Mouse (Mus musculus): ENCODE data around the gene Serpinf2. TPM values are rescaled to one million over a fixed set of nuclear protein-coding genes. Genes with fewer than 3 reads are reported as not detected.
"Not testable (repeated sequence)": the region's sequence is repeated elsewhere in the genome, so short reads cannot be mapped to it uniquely, and the experiment has no call there.

Serpinf2 gene
- total RNA-seq, 2 experiments from 2014 or later, result 0.62 to 0.71 TPM

DNA sequence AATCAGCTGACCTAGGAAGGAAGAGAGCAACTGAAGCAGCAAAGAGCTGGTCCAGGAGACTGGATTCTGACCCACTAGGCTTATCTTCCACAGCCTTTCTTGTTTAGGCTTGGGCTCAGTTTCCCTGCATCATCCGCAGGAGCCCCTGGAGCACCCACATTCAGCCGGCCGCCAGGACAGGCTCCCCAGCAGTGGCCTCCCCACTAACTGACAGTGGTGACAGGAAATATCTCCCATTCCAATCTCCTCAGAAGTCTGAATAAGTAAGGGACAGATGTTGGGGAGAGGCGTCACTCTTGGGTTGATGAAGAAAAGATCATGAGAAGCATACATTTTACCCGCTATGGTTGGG lies 20.3 kb upstream of the Serpinf2 start:
- no peak for DNase-seq (ENCODE audit: low spot score in 2 of 2)

GRCm38 (mm10) chr11:75459141-75459711 lies 19.8 kb upstream of the Serpinf2 start:
- DNase-seq (ENCODE audit: low spot score in 2 of 2), result peak in 1 of 2 experiments; percentile 44

DNA sequence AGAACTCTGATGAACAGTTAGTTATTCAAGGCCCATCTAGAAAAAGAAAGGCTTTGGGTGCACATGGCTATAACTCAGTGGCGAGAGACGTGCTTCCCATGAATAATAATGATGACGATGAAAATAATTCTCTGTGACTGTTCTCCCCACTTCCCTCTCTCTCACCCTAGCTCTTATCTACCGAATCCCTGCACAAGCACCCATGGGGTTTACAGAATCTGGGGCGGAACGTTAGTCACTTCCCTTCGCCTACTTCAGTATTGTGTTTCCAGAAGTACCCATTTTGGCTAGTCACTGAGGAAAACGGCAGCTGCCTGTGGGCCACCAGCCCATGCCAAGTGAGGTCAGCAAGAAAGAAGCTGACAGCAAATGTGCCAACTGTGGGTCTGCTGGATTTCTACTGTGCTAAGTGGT lies 19.2 kb upstream of the Serpinf2 start:
- DNase-seq (ENCODE audit: low spot score in 2 of 2), result peak in 1 of 2 experiments; percentile 65

DNA sequence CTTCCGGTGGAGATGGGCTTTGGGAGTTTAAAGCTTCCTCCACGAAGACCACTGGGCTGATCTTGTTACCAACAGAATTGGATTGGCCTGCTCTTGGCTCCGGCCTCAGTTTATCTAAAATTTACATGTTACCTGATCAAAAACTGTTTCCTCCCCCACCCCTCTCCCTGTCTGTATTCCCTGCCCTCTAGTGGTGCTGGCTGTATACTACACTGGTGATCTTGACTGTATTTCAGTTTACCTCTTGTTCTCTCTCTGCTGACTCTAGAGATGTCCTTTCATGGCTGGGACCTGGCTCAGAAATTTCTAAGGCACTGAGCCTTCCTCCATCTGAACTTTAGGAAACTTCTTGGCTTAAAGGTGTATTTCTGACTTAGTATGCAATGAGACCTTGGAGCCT lies 18.8 kb upstream of the Serpinf2 start:
- peak in 1 of 2 experiments; percentile 38 for DNase-seq (ENCODE audit: low spot score in 2 of 2)

GRCm38 (mm10) chr11:75456440-75456871 lies 17.1 kb upstream of the Serpinf2 start:
- no peak for DNase-seq (ENCODE audit: low spot score in 2 of 2)

- not testable (repeated sequence) for DNase-seq (ENCODE audit: low spot score in 2 of 2)
These were observed 16.6 kb upstream of the Serpinf2 start for GRCm38 (mm10) chr11:75455971-75456370.

DNA sequence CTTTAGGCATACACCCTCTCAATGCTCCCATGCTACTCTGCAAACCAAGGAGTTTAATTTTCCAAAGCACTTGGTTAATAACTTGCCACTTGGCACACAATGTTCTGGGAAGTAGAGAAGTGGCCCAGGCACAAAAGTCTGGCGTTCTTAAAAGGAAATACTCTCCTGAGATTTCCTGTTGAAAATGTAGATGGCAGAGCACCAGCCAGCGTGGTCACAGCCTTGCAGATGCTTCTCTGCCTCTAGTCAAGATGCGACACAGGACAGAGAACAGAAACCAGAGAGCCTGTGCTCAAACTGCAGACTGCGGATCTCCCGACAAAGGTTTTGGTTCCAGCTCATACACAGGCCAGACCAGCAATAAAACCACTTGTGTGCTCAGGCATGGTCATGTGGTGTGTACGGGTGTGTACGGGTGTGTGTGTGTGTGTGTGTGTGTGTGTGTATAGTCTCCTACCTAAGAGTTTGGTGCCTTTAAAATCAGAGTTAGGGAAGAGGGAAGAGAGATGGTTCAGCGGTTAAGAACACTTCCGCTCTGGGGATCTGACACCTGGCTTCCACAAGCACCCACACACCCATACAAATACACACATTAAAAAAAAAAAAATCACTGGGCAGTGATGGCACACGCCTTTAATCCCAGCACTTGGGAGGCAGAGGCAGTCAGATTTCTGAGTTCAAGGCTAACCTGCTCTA lies 15.8 kb upstream of the Serpinf2 start:
- peak in 1 of 2 experiments; percentile 49 for DNase-seq (ENCODE audit: low spot score in 2 of 2)

DNA sequence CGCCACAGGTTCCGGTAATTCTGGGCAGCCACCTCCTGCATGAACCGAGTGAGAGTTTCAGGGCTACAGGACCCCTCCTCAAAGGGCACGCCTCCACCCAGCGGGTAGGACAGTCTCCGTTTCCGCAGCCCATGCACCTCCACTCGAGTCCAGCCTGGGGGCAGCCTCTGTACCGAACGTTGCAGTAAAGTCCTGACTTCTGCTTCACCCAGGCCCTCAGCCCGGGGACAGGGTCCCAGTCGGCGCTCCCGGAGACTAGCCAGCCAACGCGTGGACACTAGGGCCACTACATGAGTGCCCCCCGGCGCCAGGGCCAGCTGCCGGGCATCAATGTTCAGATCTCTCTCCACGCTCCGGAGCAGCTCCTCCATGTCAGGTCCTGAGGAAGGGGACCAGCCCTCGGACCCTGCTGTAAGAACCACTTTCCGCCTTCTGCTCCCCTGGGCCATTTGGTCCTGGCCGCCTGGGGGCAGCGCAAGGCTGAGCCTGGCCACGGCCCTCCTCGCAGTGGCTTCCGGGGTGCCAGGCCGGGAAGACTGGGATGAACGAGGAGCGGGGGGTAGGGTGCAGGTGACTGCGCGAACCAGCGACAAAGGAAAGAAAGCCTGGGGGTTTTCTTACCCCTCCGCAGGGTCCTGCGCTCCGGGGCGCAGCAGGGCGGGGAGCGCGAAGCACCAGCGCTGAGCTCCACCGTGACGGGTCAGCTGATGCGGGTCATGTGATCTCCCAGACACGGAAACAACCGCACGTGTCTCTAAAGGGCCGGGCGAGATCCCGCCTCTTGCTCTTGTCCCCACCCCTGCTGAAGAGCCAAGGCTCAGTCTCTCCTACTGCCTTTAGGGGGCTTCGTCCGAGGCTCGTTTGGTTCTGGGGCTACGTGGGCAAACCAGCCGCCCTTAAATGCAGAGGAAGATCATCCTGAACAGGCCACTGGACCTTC lies 14.9 kb upstream of the Serpinf2 start, which contains the start of gene Wdr81:
Gene Wdr81 (minus strand): TSS at position 727 of the 940 bp plus-strand sequence.
- DNase-seq (ENCODE audit: low spot score in 2 of 2), result peak; percentile 82 to 85

DNA sequence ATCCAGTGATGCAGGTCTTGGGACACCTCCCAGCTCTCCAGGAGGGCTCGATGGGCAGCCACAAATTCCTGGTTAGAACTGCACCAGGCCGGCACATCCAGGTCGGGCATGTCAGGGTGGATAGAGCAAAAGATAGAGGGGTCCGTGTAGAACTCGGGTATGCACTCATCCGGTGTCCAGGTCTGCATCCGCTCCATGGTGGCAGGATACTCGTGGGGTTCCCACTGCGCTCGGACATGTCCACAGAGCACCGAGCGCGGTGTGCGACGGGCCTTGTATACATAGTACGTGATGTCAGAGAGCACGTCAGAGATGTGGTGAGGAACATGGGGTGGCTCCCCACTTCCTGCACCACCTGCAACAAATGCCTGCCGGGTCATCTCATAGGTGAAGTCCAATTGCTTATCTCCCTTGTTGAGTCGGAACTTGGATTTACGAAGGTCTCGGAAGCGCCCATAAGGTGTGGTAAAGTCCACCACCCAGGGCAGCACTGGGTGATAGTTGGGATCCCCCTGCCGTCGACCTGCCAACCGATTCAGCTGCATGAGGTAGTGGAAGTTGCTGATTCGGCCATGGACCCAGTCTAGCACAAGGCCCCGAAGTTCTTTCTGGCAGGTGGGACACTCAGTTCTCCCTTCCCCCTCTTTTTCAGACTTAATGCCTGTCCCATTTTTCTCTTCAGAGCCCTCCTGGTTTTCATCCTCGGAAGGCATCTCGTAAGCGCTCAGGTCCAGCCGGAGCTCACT lies 13.6 kb upstream of the Serpinf2 start:
- DNase-seq (ENCODE audit: low spot score in 2 of 2), result no peak

DNA sequence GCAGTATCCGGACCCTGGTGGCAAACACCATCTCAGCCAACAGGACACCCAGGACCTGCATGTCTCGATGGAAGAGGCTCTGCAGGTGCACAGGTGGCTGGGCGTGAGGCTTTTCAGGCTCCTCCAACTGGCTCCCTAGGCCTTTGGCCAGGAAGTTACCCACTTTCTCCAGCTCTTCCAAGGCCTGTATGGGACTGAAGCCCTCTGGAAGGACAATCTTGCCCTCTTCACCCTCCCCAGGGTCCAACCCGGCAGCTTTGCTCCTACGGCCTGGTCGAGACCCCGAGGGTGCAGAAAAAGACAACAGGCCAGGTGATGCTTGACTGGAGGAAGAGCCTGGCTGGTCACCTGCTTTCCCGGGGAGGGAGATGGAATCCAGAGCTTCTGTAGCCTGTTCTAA lies 12.7 kb upstream of the Serpinf2 start:
- no peak for DNase-seq (ENCODE audit: low spot score in 2 of 2)

DNA sequence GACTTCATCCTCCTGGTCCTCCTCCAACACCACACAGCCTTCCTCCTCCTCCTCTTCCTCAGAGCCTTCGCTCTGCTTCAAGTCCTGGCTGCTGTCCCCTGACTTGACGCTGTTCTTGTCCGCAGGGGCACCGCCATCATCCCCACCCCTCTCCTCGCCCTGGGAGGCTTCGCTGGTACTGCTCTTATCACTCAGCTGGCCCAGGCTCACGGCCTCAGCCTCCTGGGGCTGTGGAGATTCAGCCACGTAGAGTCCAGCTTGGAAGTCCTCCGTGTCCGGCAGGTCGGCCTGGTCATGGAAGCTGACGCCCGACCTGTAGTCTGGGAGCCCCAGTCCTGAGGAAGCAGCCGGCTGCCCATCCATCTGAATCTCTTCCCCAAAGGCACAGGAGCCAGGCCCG lies 11.5 kb upstream of the Serpinf2 start:
- no peak for DNase-seq (ENCODE audit: low spot score in 2 of 2)

DNA sequence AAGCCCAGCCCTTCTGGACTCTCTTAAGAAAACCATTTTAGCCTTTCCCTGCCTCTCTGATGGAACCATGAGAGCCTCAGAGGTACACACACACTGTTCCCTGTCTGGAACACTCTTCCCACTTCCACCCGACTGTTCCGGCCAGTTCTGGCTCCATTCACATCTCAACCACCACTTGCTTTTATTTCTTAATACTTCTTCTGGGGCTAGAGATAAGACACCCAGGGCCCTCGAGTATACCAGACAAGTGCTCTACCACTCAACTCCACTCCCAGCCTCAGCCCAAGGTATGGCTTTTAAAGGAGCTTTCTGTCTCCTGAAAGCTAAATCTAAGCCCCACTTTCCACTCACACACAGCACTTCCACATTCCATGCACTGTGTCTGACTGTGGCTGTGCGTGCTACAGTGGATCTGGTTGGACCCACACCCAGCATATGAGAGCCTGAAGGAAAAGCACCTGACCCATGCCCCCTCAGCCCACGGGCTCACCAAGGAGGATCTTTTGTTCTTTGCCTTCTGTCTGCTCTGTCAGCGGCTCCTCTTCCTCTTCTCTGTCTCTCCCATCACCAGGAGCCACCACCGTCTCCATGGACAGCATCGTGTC lies 11.0 kb upstream of the Serpinf2 start:
- no peak for DNase-seq (ENCODE audit: low spot score in 2 of 2)

GRCm38 (mm10) chr11:75449695-75450094 lies 10.3 kb upstream of the Serpinf2 start:
- DNase-seq (ENCODE audit: low spot score in 2 of 2), result no peak

GRCm38 (mm10) chr11:75448575-75448974 lies 9.2 kb upstream of the Serpinf2 start:
- no peak for DNase-seq (ENCODE audit: low spot score in 2 of 2)

DNA sequence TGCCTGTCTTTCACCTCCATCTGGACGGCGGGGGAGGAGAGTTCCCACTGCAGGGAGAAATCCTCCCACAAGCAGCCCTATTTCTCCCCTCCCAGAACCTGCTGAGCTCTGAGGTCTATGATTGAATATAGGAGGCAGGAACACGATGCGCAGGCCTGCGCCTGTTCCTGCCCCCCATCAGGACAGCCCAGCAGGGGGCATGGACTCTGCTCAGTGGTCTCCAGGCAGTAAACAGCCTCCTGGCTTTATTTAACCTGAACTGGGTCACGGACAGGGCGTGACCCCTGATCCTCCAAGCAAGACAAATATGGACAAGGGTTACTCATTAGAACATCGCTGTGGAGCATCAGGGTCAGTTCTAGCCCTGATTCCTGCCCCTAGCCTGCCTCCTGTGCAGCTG lies 4.3 kb upstream of the Serpinf2 start:
- no peak for DNase-seq (ENCODE audit: low spot score in 2 of 2)

- no peak for DNase-seq (ENCODE audit: low spot score in 2 of 2)
These were observed 2.2 kb upstream of the Serpinf2 start for GRCm38 (mm10) chr11:75441601-75442000.

DNA sequence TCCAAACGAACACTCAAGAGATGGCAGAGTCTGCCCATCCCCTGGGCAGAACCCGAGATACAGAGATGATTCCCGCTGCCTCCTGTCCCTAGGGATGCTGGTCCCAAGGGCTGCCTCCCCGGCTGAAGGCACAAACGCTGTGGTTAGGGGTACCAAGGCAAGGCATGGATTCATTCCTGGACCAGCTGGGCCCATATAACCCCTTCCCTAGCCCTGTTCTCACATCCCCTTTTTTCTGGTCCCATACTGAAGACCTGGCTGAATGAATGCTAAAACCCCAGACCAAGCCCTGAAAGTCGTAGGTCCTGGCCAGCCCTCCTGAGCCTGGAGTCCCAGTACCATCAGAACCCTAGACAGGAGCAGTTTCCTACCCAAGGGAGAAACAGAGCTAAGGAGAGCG lies 1.6 kb upstream of the Serpinf2 start:
- DNase-seq (ENCODE audit: low spot score in 2 of 2), result no peak

DNA sequence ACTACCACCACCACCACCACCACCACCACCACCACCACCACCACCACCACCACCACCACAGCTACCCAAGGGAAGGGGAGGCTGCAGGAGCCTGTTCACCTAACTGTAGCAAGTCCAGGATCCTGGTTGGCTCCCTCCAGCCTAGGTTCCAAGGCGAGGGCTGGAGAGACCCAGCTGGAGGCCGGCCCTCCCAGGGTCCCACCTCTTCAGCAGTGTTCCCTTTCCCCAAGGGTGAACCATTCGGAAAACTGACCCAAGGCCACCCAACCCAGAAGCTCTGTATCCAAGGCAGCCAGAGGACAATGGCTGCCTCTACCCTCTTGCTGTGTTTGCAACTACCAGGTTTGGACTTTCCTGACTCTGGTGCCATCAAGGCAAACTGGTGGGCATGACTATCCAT lies 560 bp upstream of the Serpinf2 start:
- no peak for DNase-seq (ENCODE audit: low spot score in 2 of 2)

GRCm38 (mm10) chr11:75438804-75439203 lies 587 bp downstream of the Serpinf2 start:
- DNase-seq (ENCODE audit: low spot score in 2 of 2), result no peak

- no peak for DNase-seq (ENCODE audit: low spot score in 2 of 2)
These were observed 1.2 kb downstream of the Serpinf2 start for GRCm38 (mm10) chr11:75438194-75438593.

DNA sequence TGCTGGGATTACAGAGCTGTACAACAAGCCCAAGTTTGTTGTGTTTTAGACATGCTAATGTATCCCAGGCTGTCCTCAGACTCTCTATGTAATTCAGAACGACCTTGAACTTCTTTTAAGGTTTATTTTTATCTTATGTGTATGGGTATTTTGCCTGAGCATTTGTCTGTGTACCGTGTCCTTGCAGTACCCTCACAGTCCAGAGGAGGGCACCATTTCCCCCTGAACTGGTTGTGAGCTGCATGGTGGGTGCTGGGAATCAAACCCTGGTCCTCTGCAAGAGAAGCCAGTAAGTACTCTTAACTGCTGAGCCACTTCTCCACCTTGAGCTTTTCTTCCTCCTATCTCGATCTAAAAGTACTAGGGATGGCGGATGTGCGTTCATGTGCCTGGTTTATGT lies 5.3 kb downstream of the Serpinf2 start:
- no peak for DNase-seq (ENCODE audit: low spot score in 2 of 2)
